Mouse (Mus musculus) hindbrain, embryonic 16.5 days (tissue): Measurements from ENCODE around the gene Hoxd3. TPM values are rescaled to one million over a fixed set of nuclear protein-coding genes. Genes with fewer than 3 reads are reported as not detected.

Experiments used
- ATAC-seq: fragments of 200-750 bp; cut with Nextera tagmentation; 2 replicates; pipeline ENCODE4 v1.8.0; 2017; ENCODE audit warnings: moderate TSS enrichment, moderate library complexity
- H3K27ac ChIP-seq: fragments of 300-500 bp; sonication (generic); 2 replicates; pipeline ENCODE4 v1.5.1; 2014; ENCODE audit warnings: low read depth, mild to moderate bottlenecking, control low read depth, low read length, moderate library complexity
- H3K27me3 ChIP-seq: fragments of 300-500 bp; sonication (generic); replicated peaks from 2 replicates; pipeline ENCODE4 v1.6.1; 2014; ENCODE audit warnings: low read length; ENCODE audit not compliant: control insufficient read depth, insufficient read depth
- H3K36me3 ChIP-seq: fragments of 300-500 bp; sonication (generic); 2 replicates; pipeline ENCODE4 v1.6.1; 2014; ENCODE audit warnings: mild to moderate bottlenecking, low read length, moderate library complexity, mixed read lengths; ENCODE audit not compliant: control insufficient read depth, insufficient read depth
- H3K4me1 ChIP-seq: fragments of 300-500 bp; sonication (generic); 2 replicates; pipeline ENCODE4 v1.6.1; 2014; ENCODE audit warnings: low read depth, low read length; ENCODE audit not compliant: control insufficient read depth, insufficient read depth
- H3K4me2 ChIP-seq: fragments of 300-500 bp; sonication (generic); 2 replicates; pipeline ENCODE4 v1.6.1; 2014; ENCODE audit warnings: mild to moderate bottlenecking, low read length, control low read depth, moderate library complexity
- H3K4me3 ChIP-seq: fragments of 300-500 bp; sonication (generic); 2 replicates; pipeline ENCODE4 v1.5.1; 2014; ENCODE audit warnings: mild to moderate bottlenecking, low read length, control low read depth, moderate library complexity
- H3K9ac ChIP-seq: fragments of 300-500 bp; sonication (generic); 2 replicates; pipeline ENCODE4 v1.6.1; 2014; ENCODE audit warnings: low read depth, mild to moderate bottlenecking, control low read depth, low read length, moderate library complexity
- H3K9me3 ChIP-seq: fragments of 300-500 bp; sonication (generic); 2 replicates; pipeline ENCODE4 v1.6.1; 2014; ENCODE audit warnings: mild to moderate bottlenecking, low read length, moderate library complexity; ENCODE audit not compliant: control insufficient read depth
- WGBS: fragments of 180-500 bp; shearing (Covaris S2); extraction: QIAGEN DNeasy Blood & Tissue Kit; methylation state at CpG from one replicate; pipeline ENCODE4 v1.1.7; 2014; 5-methylcytosine and 5-hydroxymethylcytosine counted together
- polyA plus RNA-seq: library from polyadenylated mRNA; unstranded; fragments of >200 nt; fragmentation: Nextera tagmentation; extraction: Ambion mirVana; gene quantifications from 2 replicates; pipeline ENCODE4 v1.2.1, GENCODE M21; 2015

Gene Hoxd3
- polyA plus RNA-seq, 1 experiment from 2014 or later = 43.8 TPM

- H3K27ac ChIP-seq = peak overlapping the region; percentile 76
- 0 out of 2 replicates have a peak overlapping the region, but pooled peaks have one; percentile 11 for H3K9ac ChIP-seq
Observed at GRCm38 (mm10) chr2:74750731-74751250, 39.1 kb downstream of the Hoxd3 start.

GRCm38 (mm10) chr2:74751861-74752260, 40.1 kb downstream of the Hoxd3 start:
- Histone ChIP-seq H3K9ac (no peak overlapping the region), H3K36me3 (no peaks in the 10 kb centered on the region), H3K4me2 (no peak overlapping the region), H3K4me1 (peaks cover 7% of the 10 kb centered on the region; the same call in 1 of the 2 replicates), H3K4me3 (no peak overlapping the region), H3K27ac (no peak overlapping the region), H3K9me3 (no peaks in the 10 kb centered on the region), H3K27me3 (peaks cover 20% of the 10 kb centered on the region)
- 75% methylated on average over 1 of the region's 1 CpGs for WGBS
- ATAC-seq = no peak

More at GRCm38 (mm10) chr2:74750731-74751250, 39.1 kb downstream of the Hoxd3 start:
- Histone ChIP-seq H3K4me2 (peak overlapping the region; percentile 50), H3K4me3 (no peak overlapping the region), H3K9me3 (no peaks in the 10 kb centered on the region), H3K4me1 (peaks cover 9% of the 10 kb centered on the region; the same call in 1 of the 2 replicates), H3K36me3 (no peaks in the 10 kb centered on the region), H3K27me3 (peaks cover 21% of the 10 kb centered on the region)
- 24% methylated on average over 5 of the region's 5 CpGs for WGBS
- ATAC-seq = no peak

GRCm38 (mm10) chr2:74752431-74753174, 40.9 kb downstream of the Hoxd3 start:
- 0 out of 2 replicates have a peak, but pooled peaks have one; percentile 19 for ATAC-seq
- H3K4me1 ChIP-seq = peaks cover 7% of the 10 kb centered on the region; the same call in 1 of the 2 replicates
- peak overlapping the region; percentile 10 for H3K27ac ChIP-seq
- WGBS = 1% methylated on average over 38 of the region's 45 CpGs
- H3K9ac ChIP-seq = peak overlapping the region; percentile 53
- peaks cover 17% of the 10 kb centered on the region for H3K27me3 ChIP-seq
- H3K4me3 ChIP-seq = peak overlapping the region; percentile 36
- no peaks in the 10 kb centered on the region for H3K9me3 ChIP-seq
- H3K4me2 ChIP-seq = peak overlapping the region; percentile 64
- H3K36me3 ChIP-seq = no peaks in the 10 kb centered on the region

- Histone ChIP-seq H3K4me1 (peaks cover 7% of the 10 kb centered on the region; the same call in 1 of the 2 replicates), H3K36me3 (no peaks in the 10 kb centered on the region), H3K4me3 (peak overlapping the region; percentile 36), H3K27me3 (peaks cover 17% of the 10 kb centered on the region), H3K27ac (peak overlapping the region; percentile 10; the same call in 1 of the 2 replicates), H3K9me3 (no peaks in the 10 kb centered on the region), H3K4me2 (peak overlapping the region; percentile 64), H3K9ac (peak overlapping the region; percentile 53; the same call in 1 of the 2 replicates)
- ATAC-seq = 0 out of 2 replicates have a peak, but pooled peaks have one; percentile 15
- 2% methylated on average over 23 of the region's 25 CpGs for WGBS
Observed at GRCm38 (mm10) chr2:74753175-74753523, 41.4 kb downstream of the Hoxd3 start.

- H3K27ac ChIP-seq = no peak overlapping the region
- H3K4me1 ChIP-seq = peaks cover 7% of the 10 kb centered on the region; the same call in 1 of the 2 replicates
- H3K9ac ChIP-seq = no peak overlapping the region
- H3K9me3 ChIP-seq = no peaks in the 10 kb centered on the region
- H3K4me2 ChIP-seq = no peak overlapping the region
- WGBS = 30% methylated on average over 5 of the region's 5 CpGs
- H3K4me3 ChIP-seq = no peak overlapping the region
- no peak for ATAC-seq
- no peaks in the 10 kb centered on the region for H3K36me3 ChIP-seq
- H3K27me3 ChIP-seq = peaks cover 20% of the 10 kb centered on the region
Observed at GRCm38 (mm10) chr2:74753711-74754110, 42.0 kb downstream of the Hoxd3 start.

- no peaks in the 10 kb centered on the region for H3K36me3 ChIP-seq
- ATAC-seq = no peak
- H3K9me3 ChIP-seq = no peaks in the 10 kb centered on the region
- H3K9ac ChIP-seq = no peak overlapping the region
- H3K27me3 ChIP-seq = peaks cover 48% of the 10 kb centered on the region
- H3K4me2 ChIP-seq = no peak overlapping the region
- 17% methylated on average over 1 of the region's 1 CpGs for WGBS
- peaks cover 14% of the 10 kb centered on the region for H3K4me1 ChIP-seq
- no peak overlapping the region for H3K4me3 ChIP-seq
- H3K27ac ChIP-seq = no peak overlapping the region
Observed at GRCm38 (mm10) chr2:74760146-74760545, 48.4 kb downstream of the Hoxd3 start.

- 4% methylated on average over 13 of the region's 13 CpGs for WGBS
- Histone ChIP-seq H3K27me3 (peaks cover 51% of the 10 kb centered on the region), H3K27ac (no peak overlapping the region), H3K36me3 (no peaks in the 10 kb centered on the region), H3K9me3 (no peaks in the 10 kb centered on the region), H3K9ac (no peak overlapping the region), H3K4me1 (peaks cover 14% of the 10 kb centered on the region), H3K4me3 (peak overlapping the region; percentile 61; the same call in 1 of the 2 replicates), H3K4me2 (peak overlapping the region; percentile 78)
- ATAC-seq = no peak
Observed at GRCm38 (mm10) chr2:74761941-74762340, 50.2 kb downstream of the Hoxd3 start.

- Histone ChIP-seq H3K4me1 (peaks cover 14% of the 10 kb centered on the region), H3K4me2 (peak within 1 kb of the TSS; percentile 78), H3K4me3 (peak within 1 kb of the TSS; percentile 61), H3K36me3 (no peaks in the 10 kb centered on the region), H3K27ac (no peak within 1 kb of the TSS), H3K9ac (peak within 1 kb of the TSS; percentile 47), H3K9me3 (no peaks in the 10 kb centered on the region), H3K27me3 (peaks cover 51% of the 10 kb centered on the region)
- peak; percentile 80 for ATAC-seq
- under 1% methylated on average over 60 of the region's 61 CpGs for WGBS
Observed at GRCm38 (mm10) chr2:74762522-74763244, 51.0 kb downstream of the Hoxd3 start, which contains the start of gene Hoxd1. Gene Hoxd1, plus strand, starts transcription at chr2:74762980.
